Mouse (Mus musculus) ES-Bruce4 (cell line): ENCODE data around the gene Ap2b1. TPM values are rescaled to one million over a fixed set of nuclear protein-coding genes. Genes with fewer than 3 reads are reported as not detected.

ENCODE experiments used
- H3K27ac ChIP-seq: 2 replicates; pipeline ENCODE4 v1.5.1; 2012; ENCODE audit warnings: low read length, inconsistent platforms; ENCODE audit not compliant: insufficient read depth
- H3K27me3 ChIP-seq: 2 replicates; pipeline ENCODE4 v1.6.1; 2012; ENCODE audit warnings: mild to moderate bottlenecking, low read length, inconsistent platforms; ENCODE audit not compliant: control insufficient read depth, poor library complexity, insufficient read depth, severe bottlenecking
- H3K36me3 ChIP-seq: 2 replicates; pipeline ENCODE4 v1.6.1; 2012; ENCODE audit warnings: inconsistent platforms, mild to moderate bottlenecking, low read length, moderate library complexity; ENCODE audit not compliant: control insufficient read depth, poor library complexity, insufficient read depth, severe bottlenecking
- H3K4me1 ChIP-seq: one replicate; pipeline ENCODE4 v1.8.1; 2011; ENCODE audit warnings: low read length; ENCODE audit not compliant: control insufficient read depth, insufficient read depth
- H3K4me3 ChIP-seq: 2 replicates; pipeline ENCODE4 v1.5.1; 2011; ENCODE audit warnings: low read depth, mild to moderate bottlenecking, low read length
- H3K9ac ChIP-seq: 2 replicates; pipeline ENCODE4 v1.6.1; 2012; ENCODE audit warnings: low read depth, mild to moderate bottlenecking, inconsistent platforms; ENCODE audit not compliant: poor library complexity, severe bottlenecking
- H3K9me3 ChIP-seq: replicated peaks from 2 replicates; pipeline ENCODE4 v1.6.1; 2012; ENCODE audit warnings: mild to moderate bottlenecking, low read length, inconsistent platforms; ENCODE audit not compliant: control insufficient read depth, poor library complexity, insufficient read depth, severe bottlenecking
- CTCF ChIP-seq: IDR thresholded peaks from one replicate; pipeline ENCODE4 v1.8.1; 2011; ENCODE audit warnings: low read depth, low read length
- EP300 ChIP-seq: IDR thresholded peaks from 2 replicates; pipeline ENCODE4 v1.6.1; 2011; ENCODE audit warnings: low read depth, low read length; ENCODE audit not compliant: insufficient read depth
- POLR2A ChIP-seq: IDR thresholded peaks from one replicate; pipeline ENCODE4 v1.8.1; 2011; ENCODE audit warnings: low read length; ENCODE audit not compliant: insufficient read depth
- polyA plus RNA-seq: library from polyadenylated mRNA; stranded (reverse); fragments of >200 nt; gene quantifications from 2 replicates; pipeline ENCODE4 v1.2.4, GENCODE M21; 2011; ENCODE audit warnings: low read depth; ENCODE audit not compliant: missing spikeins, insufficient read depth, insufficient read length

The Ap2b1 gene
- polyA plus RNA-seq, 1 experiment = 196 TPM

GRCm38 (mm10) chr11:83437377-83437776 is 138.6 kb downstream of the Ap2b1 start, which contains the start of gene 1700020L24Rik:
TSS of gene 1700020L24Rik (plus strand) at chr11:83437677.
- no peaks in the 10 kb centered on the region for H3K27me3 ChIP-seq
- no peaks in the 10 kb centered on the region for H3K9me3 ChIP-seq
- H3K27ac ChIP-seq = no peak within 1 kb of the TSS
- TF ChIP-seq CTCF (no peak), POLR2A (no peak), EP300 (no peak)
- H3K4me3 ChIP-seq = no peak within 1 kb of the TSS
- no peak within 1 kb of the TSS for H3K9ac ChIP-seq
- no peaks in the 10 kb centered on the region for H3K36me3 ChIP-seq
- H3K4me1 ChIP-seq = no peaks in the 10 kb centered on the region

- Histone ChIP-seq H3K27me3 (no peaks in the 10 kb centered on the region), H3K27ac (no peak overlapping the region), H3K4me3 (no peak overlapping the region), H3K36me3 (no peaks in the 10 kb centered on the region), H3K9ac (peak overlapping the region; percentile 65), H3K9me3 (no peaks in the 10 kb centered on the region), H3K4me1 (peaks cover 2% of the 10 kb centered on the region)
- TF ChIP-seq EP300 (no peak), POLR2A (no peak), CTCF (no peak)
Observed at GRCm38 (mm10) chr11:83439426-83440060, 140.7 kb downstream of the Ap2b1 start.

- Histone ChIP-seq H3K27me3 (no peaks in the 10 kb centered on the region), H3K27ac (no peak overlapping the region)
- 0 out of 2 replicates have a peak, but pooled peaks have one; percentile 20 for TF ChIP-seq EP300
- TF ChIP-seq POLR2A = no peak
- peak; percentile 93 for TF ChIP-seq CTCF
Observed at GRCm38 (mm10) chr11:83440081-83441064, 141.5 kb downstream of the Ap2b1 start.

GRCm38 (mm10) chr11:83441235-83441634 is 142.4 kb downstream of the Ap2b1 start:
- no peaks in the 10 kb centered on the region for H3K27me3 ChIP-seq
- TF ChIP-seq CTCF (no peak), POLR2A (no peak), EP300 (no peak)
- no peak overlapping the region for H3K9ac ChIP-seq
- peaks cover 2% of the 10 kb centered on the region for H3K4me1 ChIP-seq
- H3K27ac ChIP-seq = no peak overlapping the region
- H3K9me3 ChIP-seq = no peaks in the 10 kb centered on the region
- H3K36me3 ChIP-seq = no peaks in the 10 kb centered on the region
- H3K4me3 ChIP-seq = no peak overlapping the region

More at GRCm38 (mm10) chr11:83440081-83441064, 141.5 kb downstream of the Ap2b1 start:
- Histone ChIP-seq H3K9ac (peak overlapping the region; percentile 65), H3K4me3 (peak overlapping the region; percentile 64), H3K9me3 (no peaks in the 10 kb centered on the region), H3K36me3 (no peaks in the 10 kb centered on the region), H3K4me1 (peaks cover 2% of the 10 kb centered on the region)

- Histone ChIP-seq H3K4me3 (peak overlapping the region; percentile 37), H3K9me3 (no peaks in the 10 kb centered on the region), H3K27me3 (no peaks in the 10 kb centered on the region), H3K36me3 (no peaks in the 10 kb centered on the region), H3K9ac (peak overlapping the region; percentile 6; the same call in 1 of the 2 replicates), H3K4me1 (peaks cover 4% of the 10 kb centered on the region), H3K27ac (no peak overlapping the region)
- TF ChIP-seq EP300 = no peak
- TF ChIP-seq CTCF = peak; percentile 40
- TF ChIP-seq POLR2A = no peak
Observed at GRCm38 (mm10) chr11:83442596-83443267, 143.9 kb downstream of the Ap2b1 start.
